ENCODE assay signal across 11 mouse cellular contexts in genomic region chr2:171298519-171298918, GRCm38 (mm10).
"Had no signal": no experiment of that assay in that cellular context is flagged by ENCODE, and none has a peak within 500 bp of the region (broad histone marks: within the 10 kb centered on the region; RNA-seq: fewer than 3 reads in every experiment).

No protein-coding gene starts in this region.

- H3K4me3 ChIP-seq: limb, embryonic 15.5 days; liver, embryonic 12.5 days; midbrain, embryonic 13.5 days; myocyte; neural tube, embryonic 15.5 days had no signal

- H3K9ac ChIP-seq: limb, embryonic 15.5 days; liver, embryonic 12.5 days; midbrain, embryonic 13.5 days; neural tube, embryonic 15.5 days had no signal

- H3K27ac ChIP-seq: kidney, postnatal 0 days; limb, embryonic 15.5 days; liver, embryonic 12.5 days; midbrain, embryonic 13.5 days; neural tube, embryonic 15.5 days had no signal

- ATAC-seq: liver, embryonic 12.5 days; midbrain, embryonic 13.5 days had no signal

- H3K36me3 ChIP-seq: limb, embryonic 15.5 days; liver, embryonic 12.5 days; midbrain, embryonic 13.5 days; neural tube, embryonic 15.5 days had no signal

- H3K4me2 ChIP-seq: limb, embryonic 15.5 days; liver, embryonic 12.5 days; midbrain, embryonic 13.5 days; neural tube, embryonic 15.5 days had no signal

- H3K4me1 ChIP-seq: limb, embryonic 15.5 days; liver, embryonic 12.5 days; midbrain, embryonic 13.5 days; neural tube, embryonic 15.5 days had no signal

- H3K9me3 ChIP-seq: limb, embryonic 15.5 days; midbrain, embryonic 13.5 days; neural tube, embryonic 15.5 days had no signal

- H3K27me3 ChIP-seq: limb, embryonic 15.5 days; liver, embryonic 12.5 days; midbrain, embryonic 13.5 days; neural tube, embryonic 15.5 days had no signal

- DNase-seq: kidney, postnatal 4 days; left cerebral cortex, postnatal 4 days; right cerebral cortex, adult 18-20 months; right cerebral cortex, postnatal 25 days; thymus, postnatal 36 days had no signal
